Mouse (Mus musculus): ENCODE measurements around the gene B3gnt2. TPM values are rescaled to one million over a fixed set of nuclear protein-coding genes. Genes with fewer than 3 reads are reported as not detected.
A peak's percentile ranks its signal among the peaks of the same experiment; 100 is the strongest.

B3gnt2 gene
- polyA plus RNA-seq, 1 experiment, result 9.7 TPM

GRCm38 (mm10) chr11:22847732-22848648 is 12.8 kb downstream of the B3gnt2 start:
- Histone ChIP-seq H3K4me1 (ENCODE audit: control insufficient read depth, insufficient read depth, insufficient read length, low read length) (peaks cover 60% of the 10 kb centered on the region), H3K4me3 (ENCODE audit: low read depth, low read length) (no peak overlapping the region), H3K27me3 (ENCODE audit: control insufficient read depth, insufficient read depth, low read length) (no peaks in the 10 kb centered on the region), H3K27ac (ENCODE audit: insufficient read depth, low read depth, low read length) (peak overlapping the region; percentile 95), H3K36me3 (ENCODE audit: control insufficient read depth, insufficient read depth, low read length) (peaks cover 2% of the 10 kb centered on the region; the same call in 1 of the 2 replicates)
- 11% methylated on average over 8 of the region's 8 CpGs for WGBS
- TF ChIP-seq POLR2A (IDR thresholded peaks at IDR 0.05; ENCODE audit: low read depth, low read length), result no peak

GRCm38 (mm10) chr11:22846960-22847731 is 13.6 kb downstream of the B3gnt2 start:
- TF ChIP-seq CTCF (IDR thresholded peaks at IDR 0.05; ENCODE audit: extremely low read depth, insufficient read length, insufficient replicate concordance, low read depth, low read length) (no peak), POLR2A (IDR thresholded peaks at IDR 0.05; ENCODE audit: low read depth, low read length) (no peak)
- no peaks in the 10 kb centered on the region for H3K27me3 ChIP-seq (ENCODE audit: control insufficient read depth, insufficient read depth, low read length)
- H3K36me3 ChIP-seq (ENCODE audit: control insufficient read depth, insufficient read depth, low read length), result no peaks in the 10 kb centered on the region
- no peak overlapping the region for H3K4me3 ChIP-seq (ENCODE audit: low read depth, low read length)
- H3K4me1 ChIP-seq (ENCODE audit: control insufficient read depth, insufficient read depth, insufficient read length, low read length), result peaks cover 62% of the 10 kb centered on the region
- 34% methylated on average over 8 of the region's 8 CpGs for WGBS
- H3K27ac ChIP-seq (ENCODE audit: insufficient read depth, low read depth, low read length), result peak overlapping the region; percentile 95

GRCm38 (mm10) chr11:22846093-22846835 is 14.5 kb downstream of the B3gnt2 start:
- no peaks in the 10 kb centered on the region for H3K36me3 ChIP-seq (ENCODE audit: control insufficient read depth, insufficient read depth, low read length)
- peaks cover 61% of the 10 kb centered on the region for H3K4me1 ChIP-seq (ENCODE audit: control insufficient read depth, insufficient read depth, insufficient read length, low read length)
- no peak overlapping the region for H3K4me3 ChIP-seq (ENCODE audit: low read depth, low read length)
- WGBS, result 30% methylated on average over 6 of the region's 6 CpGs
- peak overlapping the region; percentile 60 for H3K27ac ChIP-seq (ENCODE audit: insufficient read depth, low read depth, low read length)
- no peaks in the 10 kb centered on the region for H3K27me3 ChIP-seq (ENCODE audit: control insufficient read depth, insufficient read depth, low read length)
- TF ChIP-seq CTCF (IDR thresholded peaks at IDR 0.05; ENCODE audit: extremely low read depth, insufficient read length, insufficient replicate concordance, low read depth, low read length) (no peak), POLR2A (IDR thresholded peaks at IDR 0.05; ENCODE audit: low read depth, low read length) (no peak)

- Histone ChIP-seq H3K36me3 (ENCODE audit: control insufficient read depth, insufficient read depth, low read length) (peaks cover 1% of the 10 kb centered on the region; the same call in 1 of the 2 replicates), H3K4me1 (ENCODE audit: control insufficient read depth, insufficient read depth, insufficient read length, low read length) (peaks cover 54% of the 10 kb centered on the region), H3K27me3 (ENCODE audit: control insufficient read depth, insufficient read depth, low read length) (no peaks in the 10 kb centered on the region), H3K4me3 (ENCODE audit: low read depth, low read length) (no peak overlapping the region), H3K27ac (ENCODE audit: insufficient read depth, low read depth, low read length) (peak overlapping the region; percentile 60)
- 55% methylated on average over 4 of the region's 4 CpGs for WGBS
- no peak for TF ChIP-seq POLR2A (IDR thresholded peaks at IDR 0.05; ENCODE audit: low read depth, low read length)
- TF ChIP-seq CTCF (IDR thresholded peaks at IDR 0.05; ENCODE audit: extremely low read depth, insufficient read length, insufficient replicate concordance, low read depth, low read length), result no peak
Observed at GRCm38 (mm10) chr11:22844754-22845718, 15.7 kb downstream of the B3gnt2 start.

- 80% methylated on average over 3 of the region's 3 CpGs for WGBS
- TF ChIP-seq POLR2A (IDR thresholded peaks at IDR 0.05; ENCODE audit: low read depth, low read length) (no peak), CTCF (IDR thresholded peaks at IDR 0.05; ENCODE audit: extremely low read depth, insufficient read length, insufficient replicate concordance, low read depth, low read length) (no peak)
- Histone ChIP-seq H3K27ac (ENCODE audit: insufficient read depth, low read depth, low read length) (no peak overlapping the region), H3K27me3 (ENCODE audit: control insufficient read depth, insufficient read depth, low read length) (no peaks in the 10 kb centered on the region), H3K4me1 (ENCODE audit: control insufficient read depth, insufficient read depth, insufficient read length, low read length) (peaks cover 24% of the 10 kb centered on the region), H3K4me3 (ENCODE audit: low read depth, low read length) (no peak overlapping the region), H3K36me3 (ENCODE audit: control insufficient read depth, insufficient read depth, low read length) (peaks cover 12% of the 10 kb centered on the region)
Observed at GRCm38 (mm10) chr11:22839456-22839855, 21.3 kb downstream of the B3gnt2 start.

GRCm38 (mm10) chr11:22838361-22838760 is 22.4 kb downstream of the B3gnt2 start:
- WGBS, result 41% methylated on average over 1 of the region's 1 CpGs
- no peak overlapping the region for H3K27ac ChIP-seq (ENCODE audit: insufficient read depth, low read depth, low read length)

More at GRCm38 (mm10) chr11:22838361-22838760, 22.4 kb downstream of the B3gnt2 start:
- no peak overlapping the region for H3K4me3 ChIP-seq (ENCODE audit: low read depth, low read length)
- peaks cover 16% of the 10 kb centered on the region for H3K4me1 ChIP-seq (ENCODE audit: control insufficient read depth, insufficient read depth, insufficient read length, low read length)
- no peak for TF ChIP-seq POLR2A (IDR thresholded peaks at IDR 0.05; ENCODE audit: low read depth, low read length)
- no peak for TF ChIP-seq CTCF (IDR thresholded peaks at IDR 0.05; ENCODE audit: extremely low read depth, insufficient read length, insufficient replicate concordance, low read depth, low read length)
- no peaks in the 10 kb centered on the region for H3K27me3 ChIP-seq (ENCODE audit: control insufficient read depth, insufficient read depth, low read length)
- H3K36me3 ChIP-seq (ENCODE audit: control insufficient read depth, insufficient read depth, low read length), result peaks cover 22% of the 10 kb centered on the region

All from small intestine, adult 2 months (tissue).